Mouse (Mus musculus) ES-E14 (cell line): Measurements from ENCODE around the gene Plcl1. TPM values are rescaled to one million over a fixed set of nuclear protein-coding genes. Genes with fewer than 3 reads are reported as not detected.
A peak's percentile ranks its signal among the peaks of the same experiment; 100 is the strongest.

Source experiments
- DNase-seq: peaks from one replicate; pipeline ENCODE4 v3.0.0-alpha.2; 2013; ENCODE audit warnings: low read depth, low spot score
- H3K27ac ChIP-seq: 2 replicates; pipeline ENCODE4 v1.5.1; 2012; ENCODE audit warnings: low read depth, mild to moderate bottlenecking, low read length, moderate library complexity, mixed read lengths; ENCODE audit not compliant: poor library complexity, insufficient read depth, severe bottlenecking
- H3K36me3 ChIP-seq: 2 replicates; pipeline ENCODE4 v1.6.1; 2012; ENCODE audit warnings: mild to moderate bottlenecking, low read length, moderate library complexity, mixed read lengths; ENCODE audit not compliant: control insufficient read depth, poor library complexity, insufficient read depth, severe bottlenecking
- H3K4me1 ChIP-seq, 2 experiments: fragments of 150-350 bp in 1 of 2; sonication (generic) in 1 of 2; 2 replicates each; pipeline ENCODE4 v1.6.1; 2012; ENCODE audit warnings: low read length in 2 of 2, mild to moderate bottlenecking in 1 of 2, mixed read lengths in 1 of 2; ENCODE audit not compliant: control insufficient read depth in 2 of 2, insufficient read depth in 2 of 2, poor library complexity in 1 of 2
- H3K4me3 ChIP-seq, 2 experiments: fragments of 150-350 bp in 1 of 2; sonication (generic) in 1 of 2; 2 replicates each; pipeline ENCODE4 v1.5.1; 2012; ENCODE audit warnings: low read length in 2 of 2, low read depth in 1 of 2, mild to moderate bottlenecking in 1 of 2, mixed read lengths in 1 of 2; ENCODE audit not compliant: insufficient read depth in 1 of 2, poor library complexity in 1 of 2, severe bottlenecking in 1 of 2
- H3K9ac ChIP-seq: 2 replicates; pipeline ENCODE4 v1.6.1; 2012; ENCODE audit warnings: low read depth, mild to moderate bottlenecking, low read length, mixed read lengths; ENCODE audit not compliant: poor library complexity, insufficient read depth, severe bottlenecking
- H3K9me3 ChIP-seq: fragments of 150-350 bp; sonication (generic); 2 replicates; pipeline ENCODE4 v1.6.1; 2012; ENCODE audit warnings: low read depth, mild to moderate bottlenecking, low read length; ENCODE audit not compliant: control insufficient read depth, insufficient read depth
- CHD2 ChIP-seq: IDR thresholded peaks from 2 replicates; pipeline ENCODE4 v1.6.1; 2014; ENCODE audit warnings: mild to moderate bottlenecking, low read depth, low read length, inconsistent platforms
- HCFC1 ChIP-seq: IDR thresholded peaks from 2 replicates; pipeline ENCODE4 v1.6.1; 2012; ENCODE audit warnings: low read length, inconsistent platforms, borderline replicate concordance; ENCODE audit not compliant: insufficient read depth
- MAFK ChIP-seq: IDR thresholded peaks from 2 replicates; pipeline ENCODE4 v1.6.1; 2014; ENCODE audit warnings: mild to moderate bottlenecking, low read depth, low read length, inconsistent platforms; ENCODE audit not compliant: insufficient read depth
- ZC3H11A ChIP-seq: IDR thresholded peaks from 2 replicates; pipeline ENCODE4 v1.6.1; 2012; ENCODE audit warnings: low read depth, mild to moderate bottlenecking, inconsistent platforms, low read length, borderline replicate concordance
- ZNF384 ChIP-seq: IDR thresholded peaks from 2 replicates; pipeline ENCODE4 v1.6.1; 2012; ENCODE audit warnings: low read depth, low read length, inconsistent platforms
- in situ Hi-C, 2 experiments: fragments of 600-800 bp; cut with MboI; formaldehyde crosslinking; loops; one replicate each; pipeline ENCODE4 v1.15.1; 2025; ENCODE audit warnings: low sequenced_read_pairs in 2 of 2, inconsistent platforms in 1 of 2; ENCODE audit not compliant: unreplicated experiment in 2 of 2
- total RNA-seq: library from RNA; depleted of rRNA; stranded (reverse); fragments of 300-350 nt; gene quantifications from 2 replicates; pipeline ENCODE4 v1.2.3, GENCODE M21; 2012

The Plcl1 gene
- total RNA-seq, 1 experiment = 0.49 TPM

DNA sequence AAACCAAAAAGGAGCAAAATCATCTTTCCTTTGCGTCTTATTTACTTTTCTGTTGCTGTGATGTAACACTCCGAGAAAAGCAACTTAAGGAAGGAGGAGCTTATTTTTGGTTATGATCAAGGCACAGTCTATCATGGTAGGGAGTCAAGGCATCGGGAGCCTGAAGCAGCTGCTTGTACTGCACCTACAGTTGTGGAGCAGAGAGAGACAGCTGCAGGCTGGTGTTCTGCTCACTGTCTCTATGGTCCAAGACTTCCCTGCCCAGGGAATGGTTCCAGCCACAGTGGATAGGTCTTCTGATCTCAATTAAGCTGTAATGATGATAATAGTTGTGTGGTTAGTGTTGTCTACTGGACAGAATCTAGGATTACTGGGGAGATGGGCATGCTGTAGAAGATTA lies 166.9 kb downstream of the Plcl1 start:
- Histone ChIP-seq H3K36me3 (no peaks in the 10 kb centered on the region), H3K4me1 (no peaks in the 10 kb centered on the region), H3K4me3 (no peak overlapping the region), H3K27ac (no peak overlapping the region), H3K9ac (no peak overlapping the region), H3K9me3 (no peaks in the 10 kb centered on the region)
- TF ChIP-seq MAFK = no peak
- TF ChIP-seq HCFC1 = no peak
- in situ Hi-C loops = no loop called here
- DNase-seq = no peak

DNA sequence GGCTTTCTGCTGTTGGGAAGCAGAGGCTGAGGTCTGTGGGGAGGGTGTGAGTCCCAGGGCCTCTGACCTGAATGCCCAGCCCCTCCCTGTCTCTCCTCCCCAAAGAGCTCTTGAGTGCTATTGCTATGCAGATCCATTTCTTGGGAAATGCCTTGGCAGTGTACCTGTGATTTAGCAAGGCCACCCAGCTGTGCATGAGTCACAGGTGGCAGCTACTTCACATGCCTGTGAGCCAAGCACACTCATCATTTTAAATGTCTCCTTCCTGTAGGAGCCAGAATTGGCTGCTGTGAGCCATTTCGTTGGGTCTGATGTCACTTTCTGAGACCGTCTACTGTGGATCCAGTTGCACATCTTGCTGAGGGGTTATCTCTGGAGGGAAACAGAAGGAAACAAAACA lies 170.2 kb downstream of the Plcl1 start:
- no peaks in the 10 kb centered on the region for H3K4me1 ChIP-seq
- no peak for TF ChIP-seq MAFK
- TF ChIP-seq HCFC1 = no peak
- TF ChIP-seq CHD2 = no peak
- TF ChIP-seq ZNF384 = no peak
- TF ChIP-seq ZC3H11A = no peak
- in situ Hi-C loops = no loop called here
- no peak overlapping the region for H3K27ac ChIP-seq
- no peak overlapping the region for H3K9ac ChIP-seq
- no peak overlapping the region for H3K4me3 ChIP-seq
- H3K9me3 ChIP-seq = no peaks in the 10 kb centered on the region
- no peaks in the 10 kb centered on the region for H3K36me3 ChIP-seq
- peak; percentile 40 for DNase-seq

DNA sequence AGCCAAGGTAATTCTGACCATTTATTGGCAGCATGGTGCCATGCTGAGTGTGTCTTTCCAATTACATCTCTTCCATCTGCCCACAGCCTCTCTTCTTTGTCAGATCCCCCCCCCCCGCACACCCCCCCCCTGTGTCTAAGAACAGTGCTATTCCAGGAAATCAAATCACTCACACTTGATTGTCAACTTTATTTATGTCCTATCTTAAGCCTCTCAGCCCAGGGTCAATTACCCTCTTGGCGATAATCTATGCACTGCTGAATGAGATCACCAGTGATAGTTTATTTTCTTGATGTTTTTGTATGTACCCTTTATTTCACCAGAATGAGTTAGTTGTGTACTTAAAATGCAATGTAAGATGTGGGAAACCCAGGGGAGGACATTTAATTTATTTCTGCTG lies 176.0 kb downstream of the Plcl1 start:
- no peak overlapping the region for H3K4me3 ChIP-seq
- TF ChIP-seq ZNF384 = no peak
- no peak for TF ChIP-seq CHD2
- TF ChIP-seq MAFK = no peak
- TF ChIP-seq HCFC1 = no peak
- TF ChIP-seq ZC3H11A = no peak
- no peak overlapping the region for H3K9ac ChIP-seq
- H3K4me1 ChIP-seq = no peaks in the 10 kb centered on the region
- no peaks in the 10 kb centered on the region for H3K36me3 ChIP-seq
- DNase-seq = no peak
- in situ Hi-C loops = no loop called here
- no peaks in the 10 kb centered on the region for H3K9me3 ChIP-seq
- no peak overlapping the region for H3K27ac ChIP-seq

DNA sequence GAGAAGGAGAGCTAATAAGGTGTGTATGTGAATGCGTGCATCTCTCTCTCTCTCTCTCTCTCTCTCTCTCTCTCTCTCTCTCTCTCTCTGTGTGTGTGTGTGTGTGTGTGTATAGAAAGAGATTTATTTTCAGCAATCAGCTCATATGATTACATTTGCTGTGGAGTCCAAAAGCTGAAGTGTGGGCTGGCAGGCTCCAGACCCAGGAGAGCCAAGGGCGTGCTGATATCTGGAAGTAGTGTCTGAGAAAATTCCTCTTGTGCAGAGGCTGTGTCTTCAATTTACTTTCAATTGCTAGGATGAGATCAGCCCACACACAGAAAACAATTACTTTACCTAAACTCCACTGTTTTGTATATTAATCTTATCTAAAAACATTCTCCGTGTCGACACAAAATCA lies 179.7 kb downstream of the Plcl1 start:
- in situ Hi-C loops = no loop called here
- DNase-seq = no peak
- TF ChIP-seq ZNF384 (no peak), MAFK (no peak), CHD2 (no peak), HCFC1 (no peak), ZC3H11A (no peak)
- Histone ChIP-seq H3K4me1 (no peaks in the 10 kb centered on the region), H3K36me3 (no peaks in the 10 kb centered on the region), H3K4me3 (no peak overlapping the region), H3K9ac (no peak overlapping the region), H3K9me3 (no peaks in the 10 kb centered on the region), H3K27ac (no peak overlapping the region)

DNA sequence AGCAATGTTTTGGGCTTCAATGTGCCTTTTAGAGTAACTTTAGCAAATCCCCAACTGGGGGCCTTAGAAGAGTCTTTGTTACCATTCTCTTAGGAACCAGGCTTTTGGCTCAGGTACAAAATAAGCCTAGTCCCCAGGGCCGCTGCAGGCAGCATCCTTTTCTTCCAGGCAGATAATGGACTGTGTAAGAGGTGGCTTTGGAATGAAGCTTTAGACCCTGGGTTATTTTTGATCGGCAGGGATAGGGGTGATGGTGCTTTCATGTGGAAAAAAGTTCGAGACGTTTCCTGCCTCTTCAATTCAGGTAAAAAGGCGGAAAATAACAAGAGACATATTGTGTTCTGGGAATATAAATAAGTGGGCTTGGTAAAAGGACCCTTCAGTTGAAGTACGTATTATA lies 182.4 kb downstream of the Plcl1 start:
- no peak overlapping the region for H3K9ac ChIP-seq
- H3K4me1 ChIP-seq = no peaks in the 10 kb centered on the region
- TF ChIP-seq MAFK = no peak
- no peak for TF ChIP-seq CHD2
- no peak for TF ChIP-seq HCFC1
- TF ChIP-seq ZNF384 = no peak
- no peak for TF ChIP-seq ZC3H11A
- H3K4me3 ChIP-seq = no peak overlapping the region
- H3K27ac ChIP-seq = no peak overlapping the region
- DNase-seq = no peak
- in situ Hi-C loops = no loop called here
- no peaks in the 10 kb centered on the region for H3K36me3 ChIP-seq
- H3K9me3 ChIP-seq = no peaks in the 10 kb centered on the region
